Mouse (Mus musculus) CH12.LX (cell line): ENCODE measurements at regions not wholly inside any gene's neighbourhood (a gene's known extent, or its start where the extent isn't known, plus 50 kb on each side); places are given as distances from the start of the nearest gene placed in this dataset.

Experiments used
- CTCF ChIP-seq, 2 experiments: IDR thresholded peaks in 1 of 2; conservative IDR thresholded peaks in 1 of 2; 2 replicates each; pipeline ENCODE4 v1.5.1; 2011 to 2012; ENCODE audit warnings: low read depth in 2 of 2, low read length in 2 of 2, improper control_type of control experiment in 1 of 2, inconsistent platforms in 1 of 2, mild to moderate bottlenecking in 1 of 2, moderate library complexity in 1 of 2
- EP300 ChIP-seq: IDR thresholded peaks from 2 replicates; pipeline ENCODE4 v1.6.1; 2011; ENCODE audit warnings: low read length, improper control_type of control experiment

DNA sequence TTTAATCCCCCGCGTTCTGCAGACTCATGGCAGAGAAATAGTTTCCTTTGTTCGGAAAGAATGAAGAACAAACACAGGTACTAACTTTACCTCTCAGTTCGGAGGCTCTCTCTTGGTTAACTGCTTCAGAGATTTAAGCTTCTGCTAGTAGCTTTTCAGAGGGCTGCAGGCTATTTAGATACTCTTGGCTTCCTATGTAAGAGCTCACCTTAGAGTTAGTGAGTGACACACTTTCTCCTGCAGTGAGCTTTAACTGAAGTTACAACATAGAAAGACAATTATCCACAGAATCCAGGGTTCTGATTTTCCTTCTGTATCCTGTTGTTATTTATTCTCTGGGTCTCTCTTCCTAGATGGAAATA, 169.2 kb downstream of the Foxa2 start:
- TF ChIP-seq CTCF (conservative IDR thresholded peaks at IDR 0.05 in 1 of 2, IDR thresholded peaks at IDR 0.05 in 1 of 2; ENCODE audit: low read depth in 2 of 2, low read length in 2 of 2) (no peak), EP300 (no peak)
